Mouse (Mus musculus) lung, postnatal 14 days (tissue): ENCODE measurements around the gene Tmed8.

Source experiments
- DNase-seq: peaks from one replicate; pipeline ENCODE4 v3.0.0; 2021

The Tmed8 gene

DNA sequence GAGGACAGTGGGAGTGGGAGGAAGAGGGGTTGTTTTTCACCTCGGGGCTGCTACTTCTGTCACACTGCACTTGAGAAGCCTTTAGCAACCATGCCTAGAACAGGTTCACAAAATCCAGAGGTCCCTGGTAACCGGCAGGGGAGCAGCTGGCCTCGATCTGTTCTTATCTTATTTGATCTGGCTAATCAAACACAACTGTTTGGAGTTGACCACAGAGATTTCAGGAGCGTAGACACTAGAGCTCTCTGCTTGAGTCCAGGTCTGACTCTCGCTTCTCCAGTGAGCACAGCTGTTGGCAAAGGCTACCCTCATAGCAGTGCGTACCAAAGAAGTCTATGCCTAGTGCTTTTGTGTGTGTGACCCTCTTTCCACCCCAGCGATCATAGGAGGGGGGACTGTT is 42.2 kb downstream of the Tmed8 start:
- peak; percentile 18 for DNase-seq

DNA sequence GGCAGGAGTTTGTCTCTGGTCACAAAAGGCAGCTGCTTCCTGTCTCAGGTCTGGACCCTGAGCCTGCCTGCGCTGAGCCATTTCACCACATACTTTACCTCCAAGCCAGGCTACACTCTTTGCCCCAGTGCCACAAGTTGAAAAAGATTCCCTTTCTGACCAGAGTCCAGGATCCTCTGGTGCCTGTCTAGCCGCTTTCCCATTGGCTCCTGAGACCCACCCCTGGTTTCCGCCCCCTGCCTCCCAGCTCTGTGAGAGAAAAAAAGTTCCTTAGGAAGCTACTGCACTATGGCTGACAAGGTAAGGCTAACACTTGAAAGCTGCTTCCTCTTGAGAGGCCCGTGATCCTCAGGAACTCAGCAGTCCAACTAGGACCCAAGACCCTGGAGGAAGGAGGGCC is 42.9 kb downstream of the Tmed8 start:
- DNase-seq = peak; percentile 27

- peak; percentile 19 for DNase-seq
Observed at GRCm38 (mm10) chr12:87154448-87154847, 45.8 kb downstream of the Tmed8 start.

- DNase-seq = no peak
Observed at GRCm38 (mm10) chr12:87149471-87149870, 50.8 kb downstream of the Tmed8 start.

GRCm38 (mm10) chr12:87148136-87148535 is 52.1 kb downstream of the Tmed8 start:
- DNase-seq = no peak

GRCm38 (mm10) chr12:87147395-87148089 is 52.7 kb downstream of the Tmed8 start, which contains the start of gene Pomt2:
TSS of gene Pomt2 (minus strand) at chr12:87147968.
- peak; percentile 92 for DNase-seq

DNA sequence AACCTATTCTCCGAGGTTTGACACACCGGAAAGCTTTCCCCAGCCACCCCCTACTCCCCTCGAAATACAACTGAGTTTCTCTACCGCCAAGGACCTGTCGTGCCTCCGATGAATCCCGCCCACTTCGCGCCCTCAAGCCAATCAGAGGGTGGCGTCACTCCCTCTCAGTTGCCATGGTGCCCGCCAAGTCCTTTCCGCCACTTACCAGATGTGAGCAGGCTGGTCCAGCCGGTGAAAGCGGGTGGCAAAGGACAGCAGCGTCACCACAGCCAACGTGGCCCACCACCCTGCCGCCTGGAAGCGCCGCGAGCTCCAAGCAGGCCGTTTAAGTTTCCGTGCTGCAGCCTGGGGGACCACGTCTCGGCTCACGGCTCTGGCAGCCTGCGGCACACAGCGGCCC is 53.3 kb downstream of the Tmed8 start, which contains the start of gene Gstz1:
Gene Gstz1, plus strand, starts transcription at position 200 of the 400 bp plus-strand sequence.
- DNase-seq = peak; percentile 90

GRCm38 (mm10) chr12:87142156-87142555 is 58.1 kb downstream of the Tmed8 start:
- no peak for DNase-seq

DNA sequence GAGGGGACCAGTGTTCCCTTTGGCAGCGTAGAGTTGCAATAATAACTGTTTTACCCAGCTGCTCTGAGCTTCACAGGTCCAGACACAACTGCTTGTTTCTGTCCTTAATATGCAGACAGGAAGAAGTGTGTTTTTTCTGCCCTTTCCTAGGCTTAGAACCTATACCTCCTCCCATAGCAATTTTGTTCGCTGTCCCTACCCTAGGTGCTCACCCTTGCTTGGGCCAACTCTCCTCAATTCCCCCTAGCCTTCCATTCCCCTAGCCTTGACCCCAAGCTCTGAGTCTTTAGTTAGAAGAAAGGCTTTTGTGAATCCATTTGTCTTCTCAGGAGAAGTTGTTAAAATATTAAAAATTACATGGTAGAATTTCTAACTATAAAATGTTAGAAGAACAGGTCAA is 61.5 kb downstream of the Tmed8 start:
- no peak for DNase-seq

DNA sequence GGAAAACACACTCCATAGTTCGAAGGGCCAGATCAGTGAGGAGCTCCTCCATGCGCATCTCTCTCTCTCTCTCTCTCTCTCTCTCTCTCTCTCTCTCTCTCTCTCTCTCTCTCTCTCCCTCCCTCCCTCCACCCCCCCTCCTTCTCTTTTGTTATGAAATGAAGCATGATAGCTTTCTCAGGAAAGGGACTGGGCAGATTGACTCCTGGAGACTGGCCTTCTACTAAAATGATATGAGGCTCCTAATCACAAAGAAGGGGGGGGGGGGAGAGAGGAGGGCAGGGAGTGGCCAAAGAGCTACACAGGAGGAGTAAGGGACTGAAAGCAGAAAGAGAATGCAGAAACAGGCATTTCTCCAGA is 61.9 kb downstream of the Tmed8 start:
- DNase-seq = no peak

DNA sequence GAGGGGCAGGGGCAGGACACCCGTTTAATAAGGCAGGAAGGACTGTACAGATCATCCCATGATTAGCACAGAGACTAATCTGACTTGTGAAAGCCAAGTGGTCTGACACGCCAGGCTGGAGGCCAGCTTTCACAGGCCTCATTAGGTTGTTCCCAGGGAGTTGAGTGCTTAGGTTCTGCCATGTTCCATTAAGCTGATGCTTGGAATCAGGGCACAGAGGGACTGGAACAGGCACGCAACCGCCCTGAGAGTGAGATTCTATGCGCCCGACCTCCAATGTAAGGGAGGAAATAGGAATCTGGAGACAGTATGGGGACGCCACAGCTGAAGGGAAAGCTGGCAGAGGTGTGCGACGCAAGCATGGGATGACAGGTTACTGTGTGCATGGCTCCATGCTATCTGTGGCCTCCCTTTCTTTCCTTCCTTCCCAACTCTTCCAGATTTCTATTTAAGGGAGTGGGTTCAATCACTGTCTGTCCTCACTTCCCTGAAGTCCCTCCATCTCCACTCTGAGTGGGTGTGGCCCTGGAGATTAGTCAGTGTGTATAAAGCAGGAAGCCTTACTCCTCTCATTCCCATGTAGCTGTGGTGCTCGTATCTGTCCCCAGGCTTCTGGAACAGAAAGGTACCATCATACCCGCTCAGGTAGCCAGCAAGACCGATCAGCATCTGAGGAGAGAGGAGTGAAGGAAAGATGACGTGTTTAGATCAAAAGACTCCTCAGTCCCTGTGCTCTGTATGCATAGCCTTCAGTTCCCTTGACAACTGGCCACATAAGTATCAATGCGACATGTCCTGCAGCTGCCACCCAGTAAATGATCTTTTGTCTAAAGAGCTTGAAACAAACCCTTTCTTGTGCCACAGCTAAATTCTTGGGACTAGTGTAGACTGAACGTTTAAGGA is 62.6 kb downstream of the Tmed8 start:
- no peak for DNase-seq

DNA sequence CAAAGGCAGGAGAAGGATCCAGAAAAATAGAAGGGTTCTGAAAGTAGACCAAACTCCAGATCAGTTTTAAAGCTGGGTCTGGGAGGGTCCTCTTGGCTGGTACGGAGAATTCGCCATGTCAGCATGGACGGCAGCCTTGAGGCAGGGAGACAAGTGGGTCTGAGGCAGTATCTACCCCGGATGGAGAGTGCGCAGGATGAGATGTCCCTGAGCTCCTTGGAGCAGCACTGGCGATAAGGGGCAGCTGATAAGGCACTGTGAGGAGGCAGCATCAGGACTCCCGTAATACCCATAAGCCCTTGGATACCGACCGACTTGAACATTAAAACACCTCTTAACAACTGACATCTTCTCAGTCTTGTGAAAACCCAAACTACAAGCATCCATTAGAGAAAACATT is 67.5 kb downstream of the Tmed8 start:
- no peak for DNase-seq

DNA sequence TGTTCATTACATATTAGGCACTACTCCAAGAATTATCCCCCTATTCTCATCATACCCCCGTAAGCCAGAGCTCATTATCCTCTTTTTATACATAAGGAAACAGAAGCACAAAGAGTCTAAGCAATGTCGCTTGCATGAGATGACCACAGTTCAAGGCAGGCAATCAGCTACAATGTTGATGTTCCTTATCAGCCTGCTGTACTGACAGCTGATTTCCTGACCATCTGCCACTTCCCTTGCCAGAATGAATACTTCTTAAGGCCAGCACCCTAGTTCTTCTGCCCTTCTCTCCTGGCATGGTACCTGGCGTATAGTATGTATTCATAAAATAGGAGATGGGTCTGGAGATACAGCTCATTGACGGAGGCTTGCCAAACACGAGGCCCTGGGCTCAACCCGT is 68.0 kb downstream of the Tmed8 start:
- DNase-seq = no peak

DNA sequence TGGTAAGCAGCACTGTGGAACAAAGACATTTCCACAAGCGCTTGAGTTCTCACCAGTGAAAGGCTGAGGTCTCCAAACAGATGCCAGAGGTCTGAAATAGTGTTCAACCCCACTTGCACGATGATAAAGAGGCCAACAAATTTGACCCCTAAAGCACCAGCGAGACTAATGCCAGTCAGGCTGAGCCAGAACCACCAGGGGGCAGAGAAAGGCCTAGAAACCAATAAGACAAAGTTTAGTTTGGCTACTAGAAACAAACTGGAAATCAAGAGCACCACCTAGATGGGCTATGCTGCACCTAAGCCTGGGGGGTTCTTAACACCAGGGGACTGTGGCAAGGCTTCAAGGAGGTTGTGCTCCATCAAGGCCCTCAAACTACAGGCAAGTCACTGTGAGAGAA is 68.6 kb downstream of the Tmed8 start:
- DNase-seq = peak; percentile 57

- peak; percentile 15 for DNase-seq
Observed at GRCm38 (mm10) chr12:87131181-87131580, 69.1 kb downstream of the Tmed8 start.

DNA sequence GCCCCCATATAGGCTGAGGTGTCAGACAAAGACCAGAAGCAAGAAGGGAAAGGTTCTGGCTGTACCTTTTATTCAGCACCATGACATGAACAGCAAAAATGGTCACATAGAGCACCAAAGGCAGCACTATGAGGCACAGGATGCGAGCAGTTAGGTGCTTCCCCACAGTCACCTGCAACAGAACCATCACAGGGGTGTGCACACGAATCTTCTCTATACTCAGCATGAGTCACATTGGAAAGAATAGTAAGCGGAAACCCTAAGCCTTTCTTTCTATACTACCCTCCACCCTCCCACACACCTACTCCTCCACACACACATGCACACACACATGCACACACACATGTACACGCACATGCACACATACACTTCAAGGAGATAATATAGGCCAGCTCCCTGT is 70.0 kb downstream of the Tmed8 start:
- DNase-seq = no peak

GRCm38 (mm10) chr12:87127256-87127655 is 73.0 kb downstream of the Tmed8 start:
- DNase-seq = no peak

DNA sequence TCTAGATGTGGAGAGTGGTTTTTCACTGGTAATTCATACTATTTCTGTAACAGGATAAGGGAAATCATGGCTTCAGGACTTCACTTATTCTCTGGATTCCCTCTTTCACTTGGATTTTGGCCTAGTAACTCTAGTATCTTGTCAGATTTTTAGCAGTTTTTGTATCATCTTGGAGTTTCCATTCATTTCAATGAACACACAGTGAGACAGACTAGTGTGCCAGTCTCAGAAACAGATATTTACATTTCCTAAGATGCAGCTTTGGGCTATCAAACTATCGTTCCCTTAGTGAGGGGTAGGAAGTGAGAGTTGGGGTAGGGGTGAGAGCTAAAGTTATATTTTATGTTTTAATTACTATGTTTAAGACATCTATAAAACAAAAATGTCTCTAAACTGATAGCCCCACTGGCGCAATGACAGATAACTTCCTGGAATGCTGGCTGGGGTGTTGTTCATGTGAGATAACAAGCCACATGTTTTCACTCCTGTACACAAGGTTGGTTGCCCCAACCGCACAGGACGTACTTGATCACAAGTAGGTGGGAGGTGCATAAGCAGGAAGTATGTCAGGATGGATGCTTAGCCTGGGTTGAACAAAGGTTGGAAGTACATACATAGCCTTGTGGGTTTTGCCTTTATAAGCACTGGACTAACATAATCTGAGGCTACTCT is 78.2 kb downstream of the Tmed8 start:
- DNase-seq = no peak
